In the genomic region with DNA sequence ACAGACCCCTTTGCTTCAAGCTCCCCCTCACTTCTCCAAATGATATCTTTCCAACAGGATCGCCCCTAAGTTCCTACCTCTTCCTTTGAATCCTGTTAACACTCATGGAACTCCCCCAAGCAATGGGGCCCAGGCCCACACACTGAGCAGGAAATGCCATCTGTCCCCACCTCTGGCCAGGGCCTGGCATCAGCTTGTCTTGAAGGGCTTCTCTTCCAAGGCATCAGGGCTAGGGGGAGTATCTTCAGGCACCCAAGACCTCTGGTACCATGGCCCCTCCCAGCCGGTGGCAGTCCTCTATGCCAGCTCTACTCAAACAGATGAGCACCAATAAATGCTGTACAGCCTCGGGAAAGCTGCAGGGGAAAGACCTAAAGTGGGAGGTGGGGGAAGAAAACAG, we compare ENCODE assay signal across 23 mouse cellular contexts. TPM values are rescaled to one million over a fixed set of nuclear protein-coding genes. Genes with fewer than 3 reads are reported as not detected.
DNase-seq lines count a peak whose midpoint lies in the region; ATAC-seq and TF ChIP-seq lines count a peak whose summit lies in the region.
"Had no signal": no experiment of that assay in that cellular context is flagged by ENCODE, and none has a peak within 500 bp of the region (broad histone marks: within the 10 kb centered on the region; RNA-seq: fewer than 3 reads in every experiment).

No protein-coding gene starts in this region.

- peaks cover 63% of the 10 kb centered on the region for H3K36me3 ChIP-seq in heart, embryonic 13.5 days
- H3K36me3 ChIP-seq in liver, adult 2 months (ENCODE audit: control insufficient read depth, insufficient read depth, low read length) = peaks cover under 1% of the 10 kb centered on the region; the same call in 1 of the 2 replicates
- peaks cover 41% of the 10 kb centered on the region for H3K36me3 ChIP-seq in liver, embryonic 12.5 days
- 0 out of 2 replicates have a peak, but pooled peaks cover 2% of the 10 kb centered on the region for H3K36me3 ChIP-seq in intestine, embryonic 16.5 days (ENCODE audit: control insufficient read depth, insufficient read depth, low read length)
- peaks cover 12% of the 10 kb centered on the region; the same call in 1 of the 2 replicates for H3K36me3 ChIP-seq in stomach, embryonic 14.5 days (ENCODE audit: control insufficient read depth, insufficient read depth, low read length)
- H3K36me3 ChIP-seq in limb, embryonic 10.5 days = peaks cover 50% of the 10 kb centered on the region

- TF ChIP-seq POLR2A in liver, adult 2 months (IDR thresholded peaks at IDR 0.05; ENCODE audit: extremely low read depth, insufficient read depth, low read length) = no peak

- 0 out of 2 replicates have a peak overlapping the region, but pooled peaks have one; percentile 8 for H3K9ac ChIP-seq in heart, embryonic 13.5 days
- H3K9ac ChIP-seq in liver, adult 2 months (ENCODE audit: low read depth, low read length) = no peak overlapping the region
- no peak overlapping the region for H3K9ac ChIP-seq in liver, embryonic 12.5 days
- no peak overlapping the region for H3K9ac ChIP-seq in intestine, embryonic 16.5 days (ENCODE audit: low read depth, low read length)
- no peak overlapping the region for H3K9ac ChIP-seq in stomach, embryonic 14.5 days (replicated peaks; ENCODE audit: low read depth, low read length)
- H3K9ac ChIP-seq: embryonic facial prominence, embryonic 13.5 days; forebrain, postnatal 0 days; hindbrain, embryonic 12.5 days; limb, embryonic 13.5 days; liver, embryonic 14.5 days; neural tube, embryonic 12.5 days had no signal

- no peak overlapping the region for H3K4me3 ChIP-seq in heart, embryonic 13.5 days
- no peak overlapping the region for H3K4me3 ChIP-seq in liver, adult 2 months (ENCODE audit: insufficient read depth, low read depth, low read length)
- no peak overlapping the region for H3K4me3 ChIP-seq in liver, embryonic 12.5 days
- H3K4me3 ChIP-seq in intestine, embryonic 16.5 days (ENCODE audit: low read length) = no peak overlapping the region
- H3K4me3 ChIP-seq in stomach, embryonic 14.5 days (ENCODE audit: low read depth, low read length) = no peak overlapping the region
- no peak overlapping the region for H3K4me3 ChIP-seq in limb, embryonic 10.5 days
- H3K4me3 ChIP-seq: embryonic facial prominence, embryonic 13.5 days; hindbrain, embryonic 12.5 days; limb, embryonic 13.5 days; neural tube, embryonic 12.5 days had no signal

- DNase-seq in heart, adult 9 months (ENCODE audit: low spot score in 2 of 2) = no peak
- DNase-seq in liver, adult 2 months (ENCODE audit: extremely low read depth, low read depth, low spot score) = no peak
- DNase-seq in limb, embryonic 10.5 days (ENCODE audit: low spot score) = no peak
- DNase-seq: adrenal gland, postnatal 14 days; cerebellum, adult 18-20 months; forebrain, postnatal 0 days; heart, postnatal 14 days; kidney, postnatal 10 days; layer of hippocampus, adult 9-11 months; lung, postnatal 36 days had no signal

- H3K9me3 ChIP-seq in heart, embryonic 13.5 days = no peaks in the 10 kb centered on the region
- H3K9me3 ChIP-seq in liver, embryonic 12.5 days (replicated peaks) = no peaks in the 10 kb centered on the region
- H3K9me3 ChIP-seq in intestine, embryonic 16.5 days (ENCODE audit: control insufficient read depth, low read length) = no peaks in the 10 kb centered on the region
- H3K9me3 ChIP-seq in stomach, embryonic 14.5 days (ENCODE audit: control insufficient read depth, low read depth, low read length) = no peaks in the 10 kb centered on the region
- no peaks in the 10 kb centered on the region for H3K9me3 ChIP-seq in limb, embryonic 10.5 days (replicated peaks)
- H3K9me3 ChIP-seq: embryonic facial prominence, embryonic 13.5 days; hindbrain, embryonic 12.5 days; limb, embryonic 13.5 days; neural tube, embryonic 12.5 days had no signal

- peaks cover 42% of the 10 kb centered on the region for H3K4me1 ChIP-seq in heart, embryonic 13.5 days
- peaks cover 36% of the 10 kb centered on the region for H3K4me1 ChIP-seq in liver, adult 2 months (ENCODE audit: control insufficient read depth, insufficient read depth, low read length)
- peaks cover 55% of the 10 kb centered on the region for H3K4me1 ChIP-seq in liver, embryonic 12.5 days
- H3K4me1 ChIP-seq in intestine, embryonic 16.5 days (ENCODE audit: control insufficient read depth, insufficient read depth, low read length) = peaks cover 46% of the 10 kb centered on the region
- H3K4me1 ChIP-seq in stomach, embryonic 14.5 days (ENCODE audit: control insufficient read depth, insufficient read depth, low read length) = peaks cover 48% of the 10 kb centered on the region
- H3K4me1 ChIP-seq in limb, embryonic 10.5 days = peaks cover 24% of the 10 kb centered on the region

- ATAC-seq in heart, embryonic 13.5 days (ENCODE audit: extremely low read depth, insufficient number of reproducible peaks, low FRiP score, low TSS enrichment) = no peak
- ATAC-seq in liver, embryonic 12.5 days = no peak
- ATAC-seq in intestine, embryonic 16.5 days = no peak
- ATAC-seq in stomach, embryonic 14.5 days (ENCODE audit: insufficient number of reproducible peaks, insufficient read depth, low FRiP score, low read depth) = no peak
- no peak for ATAC-seq in cerebellum, adult (ENCODE audit: insufficient number of reproducible peaks, low FRiP score, low TSS enrichment)
- ATAC-seq: CD4-positive, CD25-positive, alpha-beta regulatory T cell, adult 4 months; forebrain, postnatal 0 days; midbrain, embryonic 16.5 days had no signal

- WGBS in heart, embryonic 13.5 days = 67% methylated on average over 3 of the region's 3 CpGs
- 68% methylated on average over 3 of the region's 3 CpGs for WGBS in liver, adult 2 months
- WGBS in liver, embryonic 12.5 days (ENCODE audit: insufficient replicate concordance) = 62% methylated on average over 3 of the region's 3 CpGs
- 61% methylated on average over 3 of the region's 3 CpGs for WGBS in intestine, embryonic 16.5 days
- 74% methylated on average over 3 of the region's 3 CpGs for WGBS in stomach, embryonic 14.5 days
- 79% methylated on average over 3 of the region's 3 CpGs for WGBS in limb, embryonic 10.5 days

- no peak for TF ChIP-seq CTCF in liver, adult 2 months (IDR thresholded peaks at IDR 0.05; ENCODE audit: low read depth, low read length)

- H3K27ac ChIP-seq in heart, embryonic 13.5 days (replicated peaks) = no peak overlapping the region
- peak overlapping the region; percentile 33; the same call in 1 of the 2 replicates for H3K27ac ChIP-seq in liver, adult 2 months (replicated peaks; ENCODE audit: insufficient read depth, low read depth, low read length)
- no peak overlapping the region for H3K27ac ChIP-seq in liver, embryonic 12.5 days
- H3K27ac ChIP-seq in intestine, embryonic 16.5 days (ENCODE audit: low read length) = 0 out of 2 replicates have a peak overlapping the region, but pooled peaks have one; percentile 72
- peak overlapping the region; percentile 92; the same call in 1 of the 2 replicates for H3K27ac ChIP-seq in stomach, embryonic 14.5 days (ENCODE audit: low read length)
- no peak overlapping the region for H3K27ac ChIP-seq in limb, embryonic 10.5 days
- H3K27ac ChIP-seq: embryonic facial prominence, embryonic 13.5 days; hindbrain, embryonic 12.5 days; limb, embryonic 13.5 days; liver, embryonic 14.5 days; neural tube, embryonic 12.5 days had no signal

- H3K79me2 ChIP-seq in liver, adult 2 months (ENCODE audit: control insufficient read depth, insufficient read depth, low read length) = peaks cover 26% of the 10 kb centered on the region; the same call in 1 of the 2 replicates

- H3K4me2 ChIP-seq in heart, embryonic 13.5 days = no peak overlapping the region
- no peak overlapping the region for H3K4me2 ChIP-seq in liver, embryonic 12.5 days
- H3K4me2 ChIP-seq in intestine, embryonic 16.5 days (ENCODE audit: low read depth, low read length) = no peak overlapping the region
- H3K4me2 ChIP-seq in stomach, embryonic 14.5 days (replicated peaks; ENCODE audit: low read depth, low read length) = no peak overlapping the region
- H3K4me2 ChIP-seq: embryonic facial prominence, embryonic 13.5 days; hindbrain, embryonic 12.5 days; limb, embryonic 13.5 days; midbrain, embryonic 11.5 days; neural tube, embryonic 12.5 days had no signal

- no peaks in the 10 kb centered on the region for H3K27me3 ChIP-seq in heart, embryonic 13.5 days (replicated peaks)
- no peaks in the 10 kb centered on the region for H3K27me3 ChIP-seq in liver, adult 2 months (ENCODE audit: control insufficient read depth, insufficient read depth, low read length)
- no peaks in the 10 kb centered on the region for H3K27me3 ChIP-seq in liver, embryonic 12.5 days (replicated peaks)
- no peaks in the 10 kb centered on the region for H3K27me3 ChIP-seq in intestine, embryonic 16.5 days (replicated peaks; ENCODE audit: control insufficient read depth, insufficient read depth, low read length)
- no peaks in the 10 kb centered on the region for H3K27me3 ChIP-seq in stomach, embryonic 14.5 days (ENCODE audit: control insufficient read depth, insufficient read depth, low read length)
- H3K27me3 ChIP-seq in limb, embryonic 10.5 days (ENCODE audit: low read depth, poor library complexity, severe bottlenecking) = no peaks in the 10 kb centered on the region
- H3K27me3 ChIP-seq: embryonic facial prominence, embryonic 13.5 days; hindbrain, embryonic 12.5 days; limb, embryonic 13.5 days; neural tube, embryonic 12.5 days had no signal

RNA-seq across cellular contexts. Expression of a gene that starts 11.9 kb away (rescaled TPM):
- 89.3 and 96.2 TPM in 2 replicates for polyA plus RNA-seq in heart, embryonic 13.5 days (2015; fragmentation: Nextera tagmentation; extraction: Ambion mirVana)
- 15.4 and 21.8 TPM in 2 replicates for total RNA-seq in liver, adult 2 months (2014; rRNA removed)
- polyA plus RNA-seq in liver, adult 2 months (2012; rRNA removed) = 125 and 162 TPM in 2 replicates
- 23.9 and 24.2 TPM in 2 replicates for polyA plus RNA-seq in liver, embryonic 12.5 days (2016; fragmentation: Nextera tagmentation; extraction: Ambion mirVana)
- polyA plus RNA-seq in intestine, embryonic 16.5 days (2015; fragmentation: Nextera tagmentation; extraction: Ambion mirVana) = 79.7 and 89.1 TPM in 2 replicates
- 228 and 245 TPM in 2 replicates for polyA plus RNA-seq in stomach, embryonic 14.5 days (2014; fragmentation: Nextera tagmentation; extraction: Ambion mirVana)
- polyA plus RNA-seq in limb, embryonic 10.5 days (2016; fragmentation: Nextera tagmentation; extraction: Ambion mirVana) = 88.4 and 96.4 TPM in 2 replicates

Comparison
In these comparisons a context has a peak if more than half of its experiments do, and no peak if none do; other contexts are left out.
1. H3K27ac ChIP-seq: peak in liver, adult 2 months (single experiment), intestine, embryonic 16.5 days (single experiment) and stomach, embryonic 14.5 days (single experiment); none in heart, embryonic 13.5 days (single experiment), liver, embryonic 12.5 days (single experiment) and limb, embryonic 10.5 days (single experiment).